Mouse (Mus musculus): ENCODE measurements at regions not wholly inside any gene's neighbourhood (a gene's known extent, or its start where the extent isn't known, plus 50 kb on each side); places are given as distances from the start of the nearest gene placed in this dataset.

- TF ChIP-seq CTCF (IDR thresholded peaks at IDR 0.05; ENCODE audit: low read depth) (no peak), EP300 (optimal IDR thresholded peaks at IDR 0.05) (no peak)
Observed at GRCm38 (mm10) chr3:54457416-54457815, 96.5 kb downstream of the Postn start.
